Mouse (Mus musculus): ENCODE measurements around the gene Mrps34. TPM values are rescaled to one million over a fixed set of nuclear protein-coding genes. Genes with fewer than 3 reads are reported as not detected.
A peak's percentile ranks its signal among the peaks of the same experiment; 100 is the strongest.

Gene Mrps34
- total and polyA plus RNA-seq, 3 experiments = 21.1 to 82.8 (median 28.8) TPM

GRCm38 (mm10) chr17:24891321-24891720, 3.6 kb upstream of the Mrps34 start:
- Histone ChIP-seq H3K27me3 (ENCODE audit: insufficient read depth, low read length) (no peaks in the 10 kb centered on the region), H3K9me3 (replicated peaks) (no peaks in the 10 kb centered on the region), H3K4me1 (ENCODE audit: insufficient read depth, low read depth, low read length) (peaks cover 71% of the 10 kb centered on the region), H3K36me3 (replicated peaks) (peaks cover 74% of the 10 kb centered on the region), H3K4me3 (ENCODE audit: low read depth, low read length) (no peak overlapping the region; the same call in 1 of the 2 replicates)
- no peak for DNase-seq (ENCODE audit: low spot score)
- ATAC-seq (ENCODE audit: extremely low read depth, insufficient number of reproducible peaks, low FRiP score, poor library complexity, severe bottlenecking) = no peak
- no peak for TF ChIP-seq POLR2AphosphoS5 (IDR thresholded peaks at IDR 0.05; ENCODE audit: insufficient replicate concordance, low read depth, low read length)
- no peak for TF ChIP-seq GATA2 (IDR thresholded peaks at IDR 0.05; ENCODE audit: borderline replicate concordance, low read depth, low read length)
- no peak for TF ChIP-seq TAL1 (conservative IDR thresholded peaks at IDR 0.05; ENCODE audit: low read depth, low read length)
- no peak for TF ChIP-seq GATA1 (IDR thresholded peaks at IDR 0.05; ENCODE audit: borderline replicate concordance, low read length)
- TF ChIP-seq CTCF (IDR thresholded peaks at IDR 0.05; ENCODE audit: low read depth, low read length) = no peak

GRCm38 (mm10) chr17:24892785-24893184, 2.1 kb upstream of the Mrps34 start:
- Histone ChIP-seq H3K27me3 (ENCODE audit: insufficient read depth, low read length) (no peaks in the 10 kb centered on the region), H3K36me3 (replicated peaks) (peaks cover 83% of the 10 kb centered on the region), H3K4me1 (ENCODE audit: insufficient read depth, low read depth, low read length) (peaks cover 76% of the 10 kb centered on the region), H3K4me3 (ENCODE audit: low read depth, low read length) (peak overlapping the region; percentile 45; the same call in 1 of the 2 replicates), H3K9me3 (replicated peaks) (no peaks in the 10 kb centered on the region)
- TF ChIP-seq GATA2 (IDR thresholded peaks at IDR 0.05; ENCODE audit: borderline replicate concordance, low read depth, low read length) = no peak
- no peak for TF ChIP-seq GATA1 (IDR thresholded peaks at IDR 0.05; ENCODE audit: borderline replicate concordance, low read length)
- TF ChIP-seq CTCF (IDR thresholded peaks at IDR 0.05; ENCODE audit: low read depth, low read length) = no peak
- no peak for TF ChIP-seq POLR2AphosphoS5 (IDR thresholded peaks at IDR 0.05; ENCODE audit: insufficient replicate concordance, low read depth, low read length)
- TF ChIP-seq TAL1 (conservative IDR thresholded peaks at IDR 0.05; ENCODE audit: low read depth, low read length) = no peak
- DNase-seq (ENCODE audit: low spot score) (no peak), ATAC-seq (ENCODE audit: extremely low read depth, insufficient number of reproducible peaks, low FRiP score, poor library complexity, severe bottlenecking) (no peak)

GRCm38 (mm10) chr17:24893276-24893675, 1.6 kb upstream of the Mrps34 start:
- Histone ChIP-seq H3K36me3 (replicated peaks) (peaks cover 84% of the 10 kb centered on the region), H3K27me3 (ENCODE audit: insufficient read depth, low read length) (no peaks in the 10 kb centered on the region), H3K9me3 (replicated peaks) (no peaks in the 10 kb centered on the region), H3K4me3 (ENCODE audit: low read depth, low read length) (peak overlapping the region; percentile 92; the same call in 1 of the 2 replicates), H3K4me1 (ENCODE audit: insufficient read depth, low read depth, low read length) (peaks cover 77% of the 10 kb centered on the region)
- no peak for TF ChIP-seq CTCF (IDR thresholded peaks at IDR 0.05; ENCODE audit: low read depth, low read length)
- TF ChIP-seq POLR2AphosphoS5 (IDR thresholded peaks at IDR 0.05; ENCODE audit: insufficient replicate concordance, low read depth, low read length) = no peak
- TF ChIP-seq GATA1 (IDR thresholded peaks at IDR 0.05; ENCODE audit: borderline replicate concordance, low read length) = no peak
- no peak for TF ChIP-seq TAL1 (conservative IDR thresholded peaks at IDR 0.05; ENCODE audit: low read depth, low read length)
- TF ChIP-seq GATA2 (IDR thresholded peaks at IDR 0.05; ENCODE audit: borderline replicate concordance, low read depth, low read length) = no peak
- no peak for ATAC-seq (ENCODE audit: extremely low read depth, insufficient number of reproducible peaks, low FRiP score, poor library complexity, severe bottlenecking)
- DNase-seq (ENCODE audit: low spot score) = no peak

GRCm38 (mm10) chr17:24894061-24894994, 588 bp upstream of the Mrps34 start:
- no peaks in the 10 kb centered on the region for H3K9me3 ChIP-seq (replicated peaks)
- peaks cover 77% of the 10 kb centered on the region for H3K4me1 ChIP-seq (ENCODE audit: insufficient read depth, low read depth, low read length)
- H3K4me3 ChIP-seq (ENCODE audit: low read depth, low read length) = peak overlapping the region; percentile 92
- H3K36me3 ChIP-seq (replicated peaks) = peaks cover 86% of the 10 kb centered on the region
- no peak for ATAC-seq (ENCODE audit: extremely low read depth, insufficient number of reproducible peaks, low FRiP score, poor library complexity, severe bottlenecking)
- H3K27me3 ChIP-seq (ENCODE audit: insufficient read depth, low read length) = no peaks in the 10 kb centered on the region
- no peak for DNase-seq (ENCODE audit: low spot score)
- no peak for TF ChIP-seq GATA2 (IDR thresholded peaks at IDR 0.05; ENCODE audit: borderline replicate concordance, low read depth, low read length)
- no peak for TF ChIP-seq POLR2AphosphoS5 (IDR thresholded peaks at IDR 0.05; ENCODE audit: insufficient replicate concordance, low read depth, low read length)
- no peak for TF ChIP-seq CTCF (IDR thresholded peaks at IDR 0.05; ENCODE audit: low read depth, low read length)
- TF ChIP-seq GATA1 (IDR thresholded peaks at IDR 0.05; ENCODE audit: borderline replicate concordance, low read length) = no peak
- no peak for TF ChIP-seq TAL1 (conservative IDR thresholded peaks at IDR 0.05; ENCODE audit: low read depth, low read length)

GRCm38 (mm10) chr17:24895571-24896240, 790 bp downstream of the Mrps34 start:
- no peaks in the 10 kb centered on the region for H3K27me3 ChIP-seq (ENCODE audit: insufficient read depth, low read length)
- peaks cover 70% of the 10 kb centered on the region for H3K4me1 ChIP-seq (ENCODE audit: insufficient read depth, low read depth, low read length)
- H3K36me3 ChIP-seq (replicated peaks) = peaks cover 86% of the 10 kb centered on the region
- ATAC-seq (ENCODE audit: extremely low read depth, insufficient number of reproducible peaks, low FRiP score, poor library complexity, severe bottlenecking) = no peak
- H3K4me3 ChIP-seq (ENCODE audit: low read depth, low read length) = peak overlapping the region; percentile 92
- DNase-seq (ENCODE audit: low spot score) = peak; percentile 35
- no peaks in the 10 kb centered on the region for H3K9me3 ChIP-seq (replicated peaks)
- TF ChIP-seq CTCF (IDR thresholded peaks at IDR 0.05; ENCODE audit: low read depth, low read length) = no peak
- no peak for TF ChIP-seq TAL1 (conservative IDR thresholded peaks at IDR 0.05; ENCODE audit: low read depth, low read length)
- TF ChIP-seq POLR2AphosphoS5 (IDR thresholded peaks at IDR 0.05; ENCODE audit: insufficient replicate concordance, low read depth, low read length) = no peak
- no peak for TF ChIP-seq GATA1 (IDR thresholded peaks at IDR 0.05; ENCODE audit: borderline replicate concordance, low read length)
- no peak for TF ChIP-seq GATA2 (IDR thresholded peaks at IDR 0.05; ENCODE audit: borderline replicate concordance, low read depth, low read length)
